12 mouse cellular contexts compared by ENCODE assay signal in the genomic region with DNA sequence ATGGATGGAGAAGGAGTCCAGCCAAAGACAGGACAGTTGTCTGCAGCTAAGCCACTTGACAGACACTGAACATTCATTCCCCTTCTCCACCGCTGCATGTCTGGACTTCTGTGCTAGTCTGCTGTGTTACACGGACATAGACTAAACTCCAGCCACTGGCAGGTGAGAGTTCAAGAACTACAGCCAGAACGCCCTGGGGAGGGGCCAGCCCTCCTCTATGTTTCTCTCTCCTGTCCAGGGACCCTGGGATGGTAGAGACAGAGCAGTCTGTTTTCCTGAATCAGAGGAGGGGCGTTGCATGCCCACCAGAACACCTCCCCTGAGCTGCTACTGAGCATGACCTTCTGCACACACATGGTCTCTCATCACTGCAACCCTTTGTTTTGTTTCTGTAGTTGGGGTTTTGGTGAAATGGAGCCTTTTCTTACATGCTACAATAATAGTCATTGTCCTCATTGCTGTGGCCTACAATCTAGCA. TPM values are rescaled to one million over a fixed set of nuclear protein-coding genes. Genes with fewer than 3 reads are reported as not detected.
DNase-seq lines count a peak whose midpoint lies in the region; ATAC-seq and TF ChIP-seq lines count a peak whose summit lies in the region.
"Had no signal": no experiment of that assay in that cellular context is flagged by ENCODE, and none has a peak within 500 bp of the region (broad histone marks: within the 10 kb centered on the region; RNA-seq: fewer than 3 reads in every experiment).

No protein-coding gene starts in this region.

- H3K4me2 ChIP-seq in heart, embryonic 13.5 days: peak overlapping the region; percentile 30
- H3K4me2 ChIP-seq in lung, postnatal 0 days (replicated peaks; ENCODE audit: low read depth, low read length): peak overlapping the region; percentile 39; the same call in 1 of the 2 replicates
- no peak overlapping the region for H3K4me2 ChIP-seq in limb, embryonic 11.5 days (ENCODE audit: low read depth, severe bottlenecking)
- no peak overlapping the region for H3K4me2 ChIP-seq in stomach, embryonic 16.5 days (ENCODE audit: low read depth, low read length)
- H3K4me2 ChIP-seq: limb, embryonic 15.5 days had no signal

- no peak overlapping the region for H3K9ac ChIP-seq in heart, embryonic 13.5 days
- no peak overlapping the region for H3K9ac ChIP-seq in lung, postnatal 0 days (replicated peaks; ENCODE audit: low read depth)
- H3K9ac ChIP-seq in limb, embryonic 11.5 days (ENCODE audit: low read length): no peak overlapping the region
- H3K9ac ChIP-seq in stomach, embryonic 16.5 days (ENCODE audit: low read length): no peak overlapping the region
- H3K9ac ChIP-seq: limb, embryonic 15.5 days had no signal

- no peak for TF ChIP-seq CTCF in lung, postnatal 0 days (IDR thresholded peaks at IDR 0.05)

- H3K27me3 ChIP-seq in heart, embryonic 13.5 days (replicated peaks): no peaks in the 10 kb centered on the region
- H3K27me3 ChIP-seq in lung, postnatal 0 days (replicated peaks; ENCODE audit: insufficient read depth, low read length): no peaks in the 10 kb centered on the region
- H3K27me3 ChIP-seq in limb, embryonic 11.5 days (ENCODE audit: control insufficient read depth, insufficient read depth, low read length): no peaks in the 10 kb centered on the region
- H3K27me3 ChIP-seq in stomach, embryonic 16.5 days (ENCODE audit: control insufficient read depth, insufficient read depth, low read length): no peaks in the 10 kb centered on the region
- H3K27me3 ChIP-seq: limb, embryonic 15.5 days had no signal

- DNase-seq in heart, adult 8-10 months (ENCODE audit: low spot score): no peak
- DNase-seq in lung, postnatal 0 days (ENCODE audit: low spot score): no peak
- no peak for DNase-seq in lung, adult 18-20 months
- DNase-seq in limb, embryonic 11.5 days (ENCODE audit: low spot score): no peak
- DNase-seq in embryo, embryonic 10.5 days (ENCODE audit: low spot score): no peak
- DNase-seq in left cerebral cortex, postnatal 10 days (ENCODE audit: extremely low spot score in 1 of 2, low spot score in 2 of 2): no peak
- DNase-seq: cerebellum, adult 18-20 months; thymus, postnatal 25 days had no signal

- TF ChIP-seq EP300 in lung, postnatal 0 days (IDR thresholded peaks at IDR 0.05): no peak

- ATAC-seq in heart, embryonic 13.5 days (ENCODE audit: extremely low read depth, insufficient number of reproducible peaks, low FRiP score, low TSS enrichment): no peak
- ATAC-seq in lung, postnatal 0 days: no peak
- ATAC-seq in limb, embryonic 11.5 days (ENCODE audit: insufficient number of reproducible peaks, low FRiP score, low TSS enrichment, low read depth): no peak
- ATAC-seq in stomach, embryonic 16.5 days (ENCODE audit: insufficient read depth, low FRiP score): peak; percentile 50; the same call in 1 of the 2 replicates
- ATAC-seq: inflammation-experienced regulatory T-cells, adult 6 months had no signal

- no peak overlapping the region for H3K4me3 ChIP-seq in heart, embryonic 13.5 days
- no peak overlapping the region; the same call in 1 of the 2 replicates for H3K4me3 ChIP-seq in lung, postnatal 0 days (ENCODE audit: low read depth, low read length)
- no peak overlapping the region for H3K4me3 ChIP-seq in limb, embryonic 11.5 days (ENCODE audit: low read depth, low read length)
- H3K4me3 ChIP-seq in stomach, embryonic 16.5 days (replicated peaks; ENCODE audit: low read length): no peak overlapping the region
- H3K4me3 ChIP-seq: limb, embryonic 15.5 days had no signal

- WGBS in heart, embryonic 13.5 days: 28% methylated on average over 4 of the region's 4 CpGs
- 29% methylated on average over 4 of the region's 4 CpGs for WGBS in lung, postnatal 0 days
- 36% methylated on average over 4 of the region's 4 CpGs for WGBS in limb, embryonic 11.5 days
- WGBS in stomach, embryonic 16.5 days: 23% methylated on average over 4 of the region's 4 CpGs

- peaks cover 6% of the 10 kb centered on the region for H3K4me1 ChIP-seq in heart, embryonic 13.5 days
- H3K4me1 ChIP-seq in lung, postnatal 0 days (ENCODE audit: insufficient read depth, low read depth, low read length): no peaks in the 10 kb centered on the region
- no peaks in the 10 kb centered on the region for H3K4me1 ChIP-seq in limb, embryonic 11.5 days (ENCODE audit: control insufficient read depth, insufficient read depth, low read length)
- peaks cover 11% of the 10 kb centered on the region; the same call in 1 of the 2 replicates for H3K4me1 ChIP-seq in stomach, embryonic 16.5 days (ENCODE audit: control insufficient read depth, insufficient read depth, low read length)

- no peak overlapping the region for H3K27ac ChIP-seq in heart, embryonic 13.5 days (replicated peaks)
- peak overlapping the region; percentile 57 for H3K27ac ChIP-seq in lung, postnatal 0 days (ENCODE audit: low read length)
- 0 out of 2 replicates have a peak overlapping the region, but pooled peaks have one; percentile 2 for H3K27ac ChIP-seq in limb, embryonic 11.5 days (replicated peaks; ENCODE audit: low read depth, low read length)
- peak overlapping the region; percentile 54 for H3K27ac ChIP-seq in stomach, embryonic 16.5 days (ENCODE audit: low read length)
- H3K27ac ChIP-seq: limb, embryonic 15.5 days had no signal

- H3K36me3 ChIP-seq in heart, embryonic 13.5 days: no peaks in the 10 kb centered on the region
- H3K36me3 ChIP-seq in lung, postnatal 0 days (ENCODE audit: insufficient read depth, low read length): no peaks in the 10 kb centered on the region
- no peaks in the 10 kb centered on the region for H3K36me3 ChIP-seq in limb, embryonic 11.5 days (ENCODE audit: control insufficient read depth, insufficient read depth, low read length)
- H3K36me3 ChIP-seq in stomach, embryonic 16.5 days (ENCODE audit: control insufficient read depth, insufficient read depth, low read length): no peaks in the 10 kb centered on the region

- no peaks in the 10 kb centered on the region for H3K9me3 ChIP-seq in heart, embryonic 13.5 days
- no peaks in the 10 kb centered on the region for H3K9me3 ChIP-seq in lung, postnatal 0 days (ENCODE audit: low read length)
- no peaks in the 10 kb centered on the region for H3K9me3 ChIP-seq in limb, embryonic 11.5 days (ENCODE audit: control insufficient read depth, low read length)
- no peaks in the 10 kb centered on the region for H3K9me3 ChIP-seq in stomach, embryonic 16.5 days (replicated peaks; ENCODE audit: control insufficient read depth, low read length)
- H3K9me3 ChIP-seq: limb, embryonic 15.5 days had no signal

- intact Hi-C loops in left cerebral cortex, postnatal 10 days (cut with DNase I): no loop called here

RNA-seq across cellular contexts. Expression of a gene that starts 8.4 kb away (rescaled TPM):
- polyA plus RNA-seq in heart, embryonic 13.5 days (2015; fragmentation: Nextera tagmentation; extraction: Ambion mirVana): 29.2 and 30.8 TPM in 2 replicates
- 100 to 1,000 TPM; 114 to 261 (median 181) TPM for total RNA-seq in heart, adult 8-10 months (2022)
- 37.4 and 41.6 TPM in 2 replicates for polyA plus RNA-seq in lung, postnatal 0 days (2015; fragmentation: Nextera tagmentation; extraction: Ambion mirVana)
- 25.9 and 26.8 TPM in 2 replicates for polyA plus RNA-seq in limb, embryonic 11.5 days (2014; fragmentation: Nextera tagmentation; extraction: Ambion mirVana)
- polyA plus RNA-seq in stomach, embryonic 16.5 days (2015; fragmentation: Nextera tagmentation; extraction: Ambion mirVana): 38.6 and 45.0 TPM in 2 replicates
- 10 to 100 TPM; 31.5 to 33.8 TPM for total RNA-seq in left cerebral cortex, postnatal 10 days (2021)

Comparison
In these comparisons a context has a peak if more than half of its experiments do, and no peak if none do; other contexts are left out.
1. H3K4me2 ChIP-seq: peak in heart, embryonic 13.5 days (single experiment) and lung, postnatal 0 days (single experiment); none in limb, embryonic 11.5 days (single experiment) and stomach, embryonic 16.5 days (single experiment).